Mouse (Mus musculus) macrophage (primary cell): ENCODE data around the gene Rab22a. TPM values are rescaled to one million over a fixed set of nuclear protein-coding genes. Genes with fewer than 3 reads are reported as not detected.
"Not testable (repeated sequence)": the region's sequence is repeated elsewhere in the genome, so short reads cannot be mapped to it uniquely, and the experiment has no call there.

Experiments
- H3K27ac ChIP-seq: fragments of 350-480 bp; formaldehyde crosslinking; 2 replicates; pipeline ENCODE4 v1.9.0; 2021
- H3K36me3 ChIP-seq: fragments of 350-480 bp; formaldehyde crosslinking; 2 replicates; pipeline ENCODE4 v1.9.0; 2021; ENCODE audit errors: inconsistent target
- H3K4me3 ChIP-seq: fragments of 350-480 bp; formaldehyde crosslinking; 2 replicates; pipeline ENCODE4 v1.9.0; 2021; ENCODE audit errors: inconsistent target
- H3K79me2 ChIP-seq: fragments of 350-480 bp; formaldehyde crosslinking; 2 replicates; pipeline ENCODE4 v1.9.0; 2021; ENCODE audit errors: inconsistent target
- WGBS: methylation state at CpG from one replicate; pipeline ENCODE4 v1.1.7; 2026; ENCODE audit warnings: inconsistent platforms; ENCODE audit not compliant: missing documents; 5-methylcytosine and 5-hydroxymethylcytosine counted together
- polyA plus RNA-seq: library from polyadenylated mRNA; stranded (reverse); fragments of 250-400 nt; gene quantifications from 3 replicates; pipeline ENCODE4 v1.2.4, GENCODE M21; 2018; ENCODE audit warnings: inconsistent platforms
- total RNA-seq, 78 experiments: library from RNA; depleted of rRNA; stranded (reverse); fragments of 250-400 nt; gene quantifications; 1 replicate in 9 of 78; 2 replicates in 24 of 78; 3 replicates in 43 of 78; 4 replicates in 2 of 78; pipeline ENCODE4 v1.2.4; 2018; ENCODE audit warnings: inconsistent platforms in 56 of 78

Rab22a gene
- total RNA-seq (2018; cell fraction: chromatin; rRNA removed): 10 to 100 TPM; 10.9 to 46.1 (median 27.1) TPM
- total RNA-seq (2018; cell fraction: cytosol; rRNA removed): 10 to 100 TPM; 21.8 to 37.0 (median 28.8) TPM
- 10 to 100 TPM; 18.0 to 54.1 (median 35.5) TPM for total RNA-seq (2018; cell fraction: nucleus; rRNA removed)
- polyA plus RNA-seq: 22.0 to 27.2 TPM (median 26.8 TPM) in 3 replicates

DNA sequence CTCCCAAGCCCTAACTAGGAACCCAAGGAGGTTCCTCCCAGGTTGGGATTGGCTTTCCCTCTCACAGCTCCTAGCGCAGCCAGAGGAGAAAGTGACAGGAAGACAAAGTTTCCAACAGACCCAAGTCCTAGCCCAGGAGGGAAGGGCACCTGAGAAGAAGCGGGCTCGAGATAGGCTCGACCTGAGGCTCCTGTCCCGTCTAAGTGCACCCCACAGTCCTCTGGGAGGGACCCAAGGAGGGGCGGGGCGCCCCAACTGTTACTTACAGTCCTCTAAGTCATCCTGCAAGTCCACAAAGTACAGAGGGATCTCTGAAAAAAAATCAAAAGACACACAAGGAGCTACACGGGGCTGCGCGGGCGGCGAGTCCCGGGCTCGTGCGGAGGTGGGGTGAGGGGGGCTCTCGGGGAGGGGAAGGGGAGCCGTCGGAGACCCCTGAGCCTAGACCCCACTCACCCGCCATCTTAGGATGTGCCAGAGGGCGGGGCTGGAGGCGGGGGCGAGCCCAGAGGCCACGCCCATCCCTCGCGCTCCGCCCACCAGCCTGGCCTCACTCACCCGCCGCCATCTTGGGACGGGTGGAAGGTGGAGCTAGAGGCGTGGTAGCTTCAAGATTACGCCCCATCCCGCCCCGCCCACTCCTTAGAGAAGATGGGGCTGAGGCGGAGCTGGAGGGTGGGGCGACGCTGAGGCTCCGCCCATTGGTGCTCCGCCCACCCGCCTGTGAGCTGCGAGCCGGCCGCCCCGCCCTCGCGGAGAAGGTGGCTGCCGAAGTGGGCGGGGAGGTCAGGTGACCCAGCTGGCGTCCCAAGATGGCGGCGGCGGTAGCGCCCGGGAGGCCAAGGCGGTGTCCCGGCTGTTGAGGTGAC is at the start of gene Rab22a:
Gene Rab22a (plus strand): TSS at position 704 of the 869 bp plus-strand sequence.
- peaks cover 18% of the 10 kb centered on the region for H3K36me3 ChIP-seq
- 2% methylated on average over 43 of the region's 55 CpGs for WGBS
- H3K79me2 ChIP-seq: peaks cover 60% of the 10 kb centered on the region
- peak within 1 kb of the TSS; percentile 41 for H3K27ac ChIP-seq
- peak within 1 kb of the TSS; percentile 78 for H3K4me3 ChIP-seq

DNA sequence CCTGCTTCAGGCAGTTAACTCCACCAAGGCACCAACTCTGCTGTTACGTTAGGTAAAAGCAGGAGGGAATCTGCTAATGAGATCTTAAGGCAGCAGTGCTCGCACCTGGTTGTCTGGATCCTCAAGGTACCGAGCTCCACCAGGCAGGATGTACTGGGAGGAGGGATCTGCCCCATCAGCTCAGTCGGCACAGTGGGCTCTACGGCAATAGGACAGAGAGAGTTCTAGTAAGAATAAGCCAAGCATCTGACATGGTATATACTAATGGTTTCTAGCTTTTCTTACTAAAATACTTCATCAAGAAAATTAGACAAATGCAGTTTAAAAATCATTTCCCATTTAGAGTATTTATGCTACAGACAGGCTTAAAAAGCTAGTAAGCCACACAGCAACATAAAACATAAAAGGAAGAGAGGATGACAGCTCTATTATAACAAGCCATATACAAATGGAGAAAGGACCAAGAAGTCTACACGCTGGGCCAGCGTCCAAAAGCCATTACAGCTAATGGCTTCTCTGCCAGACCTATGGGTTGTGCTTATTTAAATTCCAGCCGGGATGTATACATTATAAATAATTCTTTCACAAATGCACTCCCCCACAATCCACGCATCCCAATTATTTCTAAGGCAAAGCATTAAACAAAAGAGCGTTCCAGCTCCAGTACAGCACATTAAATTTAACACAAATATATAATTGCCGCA is 44.0 kb upstream of the Rab22a start:
- Histone ChIP-seq H3K79me2 (no peaks in the 10 kb centered on the region), H3K36me3 (0 out of 2 replicates have a peak, but pooled peaks cover 4% of the 10 kb centered on the region), H3K27ac (0 out of 2 replicates have a peak overlapping the region, but pooled peaks have one; percentile 5), H3K4me3 (no peak overlapping the region)
- 96% methylated on average over 11 of the region's 11 CpGs for WGBS

DNA sequence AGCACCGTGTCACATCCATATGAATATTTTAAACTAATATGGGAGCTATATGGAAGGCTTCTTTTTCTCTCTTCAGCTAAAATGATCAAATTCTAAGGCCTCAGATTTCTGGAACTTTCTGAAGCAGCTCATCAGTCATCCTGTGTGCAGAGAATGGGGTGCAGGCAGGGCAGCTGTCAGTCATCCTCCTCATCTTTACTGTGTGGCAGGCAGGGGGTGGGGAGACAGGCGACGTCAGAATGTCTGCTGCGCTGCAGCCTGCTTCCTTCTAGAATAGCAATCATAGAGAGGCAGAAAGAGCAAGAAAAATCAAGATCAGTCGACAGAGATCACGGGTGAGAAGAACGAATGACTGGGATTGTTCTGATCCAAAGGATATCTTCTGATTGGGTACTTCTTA is 43.4 kb upstream of the Rab22a start:
- WGBS: 94% methylated on average over 7 of the region's 7 CpGs
- Histone ChIP-seq H3K4me3 (no peak overlapping the region), H3K36me3 (0 out of 2 replicates have a peak, but pooled peaks cover 4% of the 10 kb centered on the region), H3K79me2 (no peaks in the 10 kb centered on the region), H3K27ac (0 out of 2 replicates have a peak overlapping the region, but pooled peaks have one; percentile 5)

DNA sequence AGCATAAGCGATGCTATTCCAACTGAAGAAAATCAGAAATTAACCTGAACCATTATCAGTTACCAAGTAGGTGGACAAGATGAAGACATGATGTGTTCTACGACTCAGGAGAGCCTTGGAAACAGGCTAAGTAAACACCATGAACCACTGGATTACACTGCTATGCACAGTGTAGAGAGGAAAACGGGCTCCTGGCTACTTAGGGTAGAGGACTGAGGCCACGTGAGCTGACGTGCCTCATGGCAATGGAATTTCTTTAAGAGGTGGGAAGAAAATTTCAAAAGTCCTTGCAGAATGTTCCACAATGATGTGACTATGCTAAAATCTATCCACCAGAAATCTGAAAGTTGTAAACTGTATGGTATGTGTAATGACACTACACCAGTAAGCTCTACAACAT is 40.4 kb upstream of the Rab22a start:
- WGBS: 97% methylated on average over 5 of the region's 5 CpGs
- no peak overlapping the region for H3K27ac ChIP-seq
- H3K79me2 ChIP-seq: no peaks in the 10 kb centered on the region
- 0 out of 2 replicates have a peak, but pooled peaks cover 4% of the 10 kb centered on the region for H3K36me3 ChIP-seq
- H3K4me3 ChIP-seq: no peak overlapping the region

DNA sequence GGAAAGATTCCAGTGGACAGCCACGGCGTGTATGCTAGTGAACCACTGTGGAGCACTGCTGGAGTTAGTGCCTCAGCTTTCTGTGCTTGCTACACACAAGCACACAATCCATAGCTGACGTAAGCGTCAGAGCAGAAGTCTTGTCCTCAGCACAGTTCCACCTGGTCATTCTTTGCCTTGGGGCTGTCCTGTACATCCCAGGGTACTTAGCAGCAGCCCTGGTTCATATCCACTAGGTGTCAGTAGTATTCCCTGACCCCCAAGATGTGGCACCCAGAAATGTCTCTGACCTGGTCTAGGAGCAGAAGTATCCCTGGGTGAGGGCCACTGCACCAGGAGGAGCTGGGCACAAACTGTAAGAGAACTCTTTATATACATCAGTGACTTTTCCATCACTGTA is 38.9 kb upstream of the Rab22a start:
- WGBS: 93% methylated on average over 4 of the region's 4 CpGs
- no peak overlapping the region for H3K4me3 ChIP-seq
- H3K36me3 ChIP-seq: no peaks in the 10 kb centered on the region
- H3K27ac ChIP-seq: no peak overlapping the region
- H3K79me2 ChIP-seq: no peaks in the 10 kb centered on the region

DNA sequence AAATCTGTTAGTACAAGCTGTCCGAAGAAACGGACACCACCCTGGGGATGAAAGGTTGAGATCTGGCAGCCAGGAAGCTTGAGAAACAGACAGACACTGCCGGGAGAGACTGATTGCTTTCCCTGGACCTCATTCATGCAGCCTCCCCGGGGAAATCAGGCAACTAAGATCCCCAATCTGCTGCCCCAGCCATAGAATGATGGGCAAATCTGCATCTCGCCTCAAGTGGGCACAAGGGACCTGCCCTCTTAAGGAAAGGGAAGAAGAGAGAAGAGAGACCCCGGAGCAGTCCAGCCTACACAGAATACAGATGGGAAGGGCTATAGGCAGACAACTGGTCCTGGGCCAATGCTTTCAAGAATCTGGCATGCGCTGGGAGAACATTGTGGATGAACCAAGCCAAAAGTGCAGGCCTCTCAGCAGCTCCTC is 37.4 kb upstream of the Rab22a start:
- no peak overlapping the region for H3K27ac ChIP-seq
- no peaks in the 10 kb centered on the region for H3K36me3 ChIP-seq
- WGBS: 84% methylated on average over 7 of the region's 7 CpGs
- H3K79me2 ChIP-seq: no peaks in the 10 kb centered on the region
- no peak overlapping the region for H3K4me3 ChIP-seq

DNA sequence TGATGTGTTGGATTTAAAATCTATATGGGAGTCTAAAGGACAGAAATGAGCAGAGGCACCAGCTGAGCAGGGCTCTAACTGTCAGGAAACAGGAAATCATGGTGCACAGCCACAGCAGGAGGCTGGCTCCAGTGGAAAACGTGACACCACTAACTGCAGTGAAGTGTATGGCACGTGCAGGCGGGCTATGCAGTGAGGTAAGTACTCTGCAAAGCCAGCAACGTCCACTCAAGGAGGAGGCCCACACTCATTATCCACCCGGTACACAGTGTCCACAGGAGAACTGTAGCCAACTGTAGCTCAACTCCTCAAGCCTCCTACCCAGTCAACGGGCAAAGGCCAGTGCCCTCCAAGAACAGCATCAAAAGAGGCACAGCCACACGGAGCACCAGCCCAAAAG is 34.9 kb upstream of the Rab22a start:
- H3K4me3 ChIP-seq: no peak overlapping the region
- H3K27ac ChIP-seq: no peak overlapping the region
- H3K36me3 ChIP-seq: no peaks in the 10 kb centered on the region
- no peaks in the 10 kb centered on the region for H3K79me2 ChIP-seq
- 59% methylated on average over 7 of the region's 7 CpGs for WGBS

DNA sequence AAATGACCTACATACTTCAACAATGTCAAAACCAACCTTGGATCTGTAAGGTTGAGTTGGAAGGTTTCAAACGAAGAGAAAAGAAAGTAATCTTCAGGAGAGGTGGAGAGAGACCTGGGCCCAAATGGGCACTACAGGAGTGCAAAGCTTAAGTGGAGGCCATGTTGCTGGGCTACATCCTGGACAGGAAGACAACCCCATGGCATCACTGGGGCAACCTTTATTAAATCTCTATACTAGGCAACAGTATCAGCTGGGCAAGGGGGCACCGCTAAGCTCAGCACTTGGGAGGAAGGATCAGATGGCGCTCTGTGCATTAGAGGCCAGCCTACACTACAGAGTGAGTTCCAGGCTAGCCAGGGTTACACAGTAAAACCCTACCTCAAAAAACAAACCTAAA is 33.8 kb upstream of the Rab22a start:
- Histone ChIP-seq H3K79me2 (no peaks in the 10 kb centered on the region), H3K27ac (no peak overlapping the region), H3K36me3 (no peaks in the 10 kb centered on the region), H3K4me3 (no peak overlapping the region)
- 100% methylated on average over 3 of the region's 3 CpGs for WGBS

DNA sequence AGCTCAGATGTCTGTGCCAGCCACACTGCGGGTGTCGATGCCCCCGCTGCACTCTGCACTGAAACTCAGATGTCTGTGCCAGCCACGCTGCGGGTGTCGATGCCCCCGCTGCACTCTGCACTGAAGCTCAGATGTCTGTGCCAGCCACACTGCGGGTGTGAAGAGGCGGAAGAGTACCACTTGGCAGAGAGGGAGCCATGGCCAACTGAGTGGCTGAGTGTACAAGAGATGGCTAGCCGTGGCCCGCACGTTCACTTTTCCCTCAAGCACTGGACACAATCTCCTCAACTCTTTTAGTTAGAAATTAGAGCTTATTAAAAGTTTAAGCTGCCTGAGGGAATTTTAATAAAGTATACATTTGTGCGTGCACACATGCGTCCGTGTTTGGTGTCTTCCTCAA is 25.5 kb upstream of the Rab22a start:
- WGBS: 97% methylated on average over 8 of the region's 15 CpGs
- not testable (repeated sequence) for H3K4me3 ChIP-seq, H3K36me3 ChIP-seq, H3K27ac ChIP-seq, H3K79me2 ChIP-seq

DNA sequence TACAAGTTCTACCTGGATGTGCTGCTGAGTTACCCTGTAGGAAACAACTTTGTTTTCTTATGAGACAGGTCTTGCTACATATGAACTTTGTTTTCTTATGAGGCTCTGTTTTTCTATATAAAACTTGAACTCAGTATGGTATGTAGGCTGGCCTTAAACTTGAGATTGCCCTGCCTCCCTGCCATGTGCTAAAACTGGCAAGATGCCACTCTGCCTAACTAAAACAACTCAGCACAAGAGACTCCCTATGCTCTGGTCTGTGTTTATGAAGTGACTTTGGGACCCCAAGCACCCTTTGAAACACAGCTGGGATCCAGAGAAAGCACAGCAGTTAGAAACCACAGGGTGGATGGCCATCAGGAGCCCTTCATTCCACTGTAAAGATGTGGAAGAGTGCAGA is 18.2 kb upstream of the Rab22a start:
- no peaks in the 10 kb centered on the region for H3K79me2 ChIP-seq
- no peak overlapping the region for H3K4me3 ChIP-seq
- H3K36me3 ChIP-seq: no peaks in the 10 kb centered on the region
- H3K27ac ChIP-seq: no peak overlapping the region

DNA sequence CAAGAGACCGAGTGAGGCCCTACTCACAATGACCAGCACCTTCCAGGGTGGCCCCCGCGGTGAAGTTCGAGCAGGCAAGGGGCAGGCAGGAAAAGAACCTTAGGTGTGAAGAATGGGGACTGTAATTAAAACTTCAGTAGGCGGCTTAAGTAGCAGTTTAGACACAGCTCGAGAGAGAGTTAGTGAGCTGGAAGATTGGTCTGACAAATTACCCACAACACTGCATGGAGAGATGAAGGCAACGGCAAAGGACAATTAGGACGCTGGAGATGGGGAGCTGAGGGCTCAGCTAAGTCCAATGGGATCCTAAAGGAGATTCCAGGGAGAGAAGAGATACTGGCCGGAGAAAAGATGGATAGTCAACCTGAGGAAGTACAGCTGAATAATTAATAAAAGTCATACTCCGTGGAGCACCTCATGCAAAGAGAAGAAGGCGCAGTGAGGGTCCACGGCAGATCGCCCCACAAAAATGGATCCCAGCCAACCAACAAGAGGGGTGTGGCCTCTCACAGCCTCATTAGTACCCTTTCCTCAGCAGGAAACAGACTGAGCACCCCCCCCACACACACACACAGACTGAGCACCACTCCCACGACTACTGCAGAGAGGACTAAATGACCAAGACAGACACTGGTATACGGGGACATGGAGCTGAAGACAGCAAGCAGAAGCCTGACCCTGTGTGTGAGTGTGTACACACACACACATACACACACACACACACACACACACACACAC is 17.1 kb upstream of the Rab22a start:
- WGBS: 92% methylated on average over 15 of the region's 15 CpGs

DNA sequence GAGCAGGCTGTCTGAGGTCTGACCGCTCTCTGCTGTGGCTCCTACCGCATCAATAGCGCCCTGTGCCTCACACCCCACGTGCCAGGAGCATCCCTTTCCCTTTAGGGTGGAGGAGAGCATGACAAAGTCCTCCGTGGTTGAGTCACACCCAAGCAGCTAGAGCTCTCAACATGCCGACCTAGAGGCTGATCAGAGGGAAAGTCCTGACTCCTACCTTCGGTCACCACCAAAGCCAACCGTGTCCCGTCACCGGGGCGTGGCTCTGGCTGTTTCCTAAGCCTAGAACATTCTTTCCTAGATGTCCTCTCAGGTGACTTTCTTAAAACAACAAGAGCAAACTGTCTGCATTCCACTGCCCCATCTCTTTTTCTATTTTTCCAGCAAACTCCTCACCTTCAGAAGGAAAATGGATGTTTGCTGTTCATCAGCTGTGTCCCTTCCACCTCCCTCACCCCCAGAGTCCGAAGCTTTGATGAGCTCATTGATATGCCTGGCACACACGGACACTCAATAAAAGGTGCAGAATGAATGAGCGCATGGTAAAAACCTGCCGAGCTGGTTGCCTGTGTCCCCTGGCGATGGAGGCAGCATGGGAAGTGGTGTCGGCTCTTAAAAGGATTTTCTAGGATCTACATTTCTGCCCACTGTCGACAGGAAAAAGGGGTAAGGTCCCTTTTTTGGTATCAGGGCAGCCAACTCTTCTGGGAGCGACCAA is 12.2 kb upstream of the Rab22a start:
- WGBS: 92% methylated on average over 19 of the region's 19 CpGs
- no peak overlapping the region for H3K27ac ChIP-seq
- no peaks in the 10 kb centered on the region for H3K79me2 ChIP-seq
- H3K4me3 ChIP-seq: no peak overlapping the region
- no peaks in the 10 kb centered on the region for H3K36me3 ChIP-seq

More for the DNA sequence above, 17.1 kb upstream of the Rab22a start:
- no peak overlapping the region for H3K27ac ChIP-seq
- no peaks in the 10 kb centered on the region for H3K36me3 ChIP-seq
- H3K79me2 ChIP-seq: no peaks in the 10 kb centered on the region
- H3K4me3 ChIP-seq: no peak overlapping the region

DNA sequence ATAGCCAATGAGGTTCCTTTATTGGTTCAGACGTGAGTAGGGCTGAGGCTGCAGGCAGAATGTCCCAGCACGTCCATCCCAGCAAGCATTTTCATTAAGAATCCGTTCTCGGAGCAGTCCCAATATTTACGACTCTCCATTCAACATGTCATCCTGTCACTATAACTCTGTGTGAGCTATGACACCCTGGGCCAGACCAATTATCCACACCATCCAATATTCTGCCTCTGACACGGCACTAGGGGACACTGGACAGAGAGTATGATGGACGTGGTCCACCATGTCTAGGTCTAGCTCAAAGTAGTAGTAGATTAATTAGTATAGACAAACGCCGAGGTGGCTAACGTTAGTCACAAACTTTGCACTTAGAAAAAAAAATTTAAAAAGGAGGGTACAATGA is 9.8 kb upstream of the Rab22a start:
- Histone ChIP-seq H3K36me3 (no peaks in the 10 kb centered on the region), H3K27ac (no peak overlapping the region), H3K4me3 (no peak overlapping the region), H3K79me2 (no peaks in the 10 kb centered on the region)
- 96% methylated on average over 10 of the region's 10 CpGs for WGBS

DNA sequence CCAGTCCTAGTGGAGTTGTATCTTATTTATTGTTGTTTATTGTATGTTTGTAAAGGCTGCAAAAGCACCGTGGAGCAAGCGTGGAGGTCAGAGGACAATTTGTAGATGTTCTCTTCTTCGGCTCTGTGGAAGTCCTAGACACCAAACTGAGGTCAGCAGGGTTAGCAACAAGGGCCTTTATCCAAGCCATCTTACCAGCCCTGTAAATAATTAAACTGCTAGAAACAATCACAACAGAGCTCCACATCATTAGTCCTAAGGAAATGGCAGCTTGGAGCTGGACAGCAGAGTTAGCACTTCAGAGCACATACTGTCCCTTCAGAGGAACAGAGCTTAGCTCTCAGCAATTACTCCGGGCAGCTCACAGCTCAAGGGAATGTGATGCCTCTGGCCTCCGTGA is 6.0 kb upstream of the Rab22a start:
- WGBS: 94% methylated on average over 5 of the region's 5 CpGs
- Histone ChIP-seq H3K27ac (no peak overlapping the region), H3K36me3 (no peaks in the 10 kb centered on the region), H3K4me3 (no peak overlapping the region), H3K79me2 (peaks cover 16% of the 10 kb centered on the region; the same call in 1 of the 2 replicates)
